Comparison of ENCODE assay signal across 8 mouse cellular contexts in genomic region chr13:35383624-35384018, GRCm38 (mm10).
DNase-seq lines count a peak whose midpoint lies in the region; TF ChIP-seq lines count a peak whose summit lies in the region.
"Had no signal": no experiment of that assay in that cellular context is flagged by ENCODE, and none has a peak within 500 bp of the region (broad histone marks: within the 10 kb centered on the region; RNA-seq: fewer than 3 reads in every experiment).

No protein-coding gene starts in this region.

- DNase-seq in urinary bladder, postnatal 25 days (ENCODE audit: low spot score), result peak; percentile 46
- DNase-seq in urinary bladder, postnatal 10 days (ENCODE audit: low spot score), result no peak
- DNase-seq in gonadal fat pad, adult 2 months (ENCODE audit: low read depth), result peak; percentile 62
- DNase-seq in kidney, postnatal 25 days, result peak; percentile 8 to 50
- DNase-seq in retina, postnatal 1 day, result no peak
- DNase-seq in layer of hippocampus, adult 2 months (ENCODE audit: low spot score in 2 of 2), result no peak
- DNase-seq in thymus, adult 2 months, result no peak

- H3K36me3 ChIP-seq in thymus, adult 2 months (ENCODE audit: control insufficient read depth, insufficient read depth, low read length), result no peaks in the 10 kb centered on the region

- no peaks in the 10 kb centered on the region for H3K27me3 ChIP-seq in thymus, adult 2 months (ENCODE audit: control insufficient read depth, insufficient read depth, low read length)

- no peak overlapping the region for H3K4me3 ChIP-seq in layer of hippocampus, adult 2 months
- H3K4me3 ChIP-seq in thymus, adult 2 months (ENCODE audit: control insufficient read depth, insufficient read depth, low read length), result no peak overlapping the region

- no peak overlapping the region for H3K27ac ChIP-seq in layer of hippocampus, adult 2 months
- no peak overlapping the region for H3K27ac ChIP-seq in thymus, adult 2 months (ENCODE audit: control insufficient read depth, insufficient read depth, low read length)
- H3K27ac ChIP-seq: liver, embryonic 14.5 days had no signal

- TF ChIP-seq CTCF in layer of hippocampus, adult 2 months (conservative IDR thresholded peaks at IDR 0.05), result no peak
- no peak for TF ChIP-seq CTCF in thymus, adult 2 months (IDR thresholded peaks at IDR 0.05; ENCODE audit: borderline replicate concordance, control insufficient read depth, extremely low read depth, insufficient read depth, low read length, poor library complexity)

- no peak for TF ChIP-seq POLR2A in thymus, adult 2 months (IDR thresholded peaks at IDR 0.05; ENCODE audit: control insufficient read depth, extremely low read depth, insufficient read depth, low read length, poor library complexity)

- WGBS in thymus, adult 2 months, result 86% methylated on average over 8 of the region's 8 CpGs

- H3K4me1 ChIP-seq in thymus, adult 2 months (replicated peaks; ENCODE audit: control insufficient read depth, insufficient read depth, low read length), result no peaks in the 10 kb centered on the region

Comparison
In these comparisons a context has a peak if more than half of its experiments do, and no peak if none do; other contexts are left out.
1. DNase-seq: peak in urinary bladder, postnatal 25 days (single experiment), gonadal fat pad, adult 2 months (single experiment) and kidney, postnatal 25 days (2 of 2); none in urinary bladder, postnatal 10 days (single experiment), retina, postnatal 1 day (single experiment), layer of hippocampus, adult 2 months (0 of 2) and thymus, adult 2 months (single experiment).